Mouse (Mus musculus) bone marrow macrophage, adult 2 months (primary cell): ENCODE results near the gene Ifitm1.

ENCODE experiments used
- CTCF ChIP-seq: IDR thresholded peaks from 2 replicates; pipeline ENCODE4 v1.5.1; 2012; ENCODE audit warnings: low read depth, mild to moderate bottlenecking, low read length, moderate library complexity
- POLR2A ChIP-seq: IDR thresholded peaks from 2 replicates; pipeline ENCODE4 v1.6.1; 2012; ENCODE audit warnings: mild to moderate bottlenecking, low read depth, low read length, borderline replicate concordance

DNA sequence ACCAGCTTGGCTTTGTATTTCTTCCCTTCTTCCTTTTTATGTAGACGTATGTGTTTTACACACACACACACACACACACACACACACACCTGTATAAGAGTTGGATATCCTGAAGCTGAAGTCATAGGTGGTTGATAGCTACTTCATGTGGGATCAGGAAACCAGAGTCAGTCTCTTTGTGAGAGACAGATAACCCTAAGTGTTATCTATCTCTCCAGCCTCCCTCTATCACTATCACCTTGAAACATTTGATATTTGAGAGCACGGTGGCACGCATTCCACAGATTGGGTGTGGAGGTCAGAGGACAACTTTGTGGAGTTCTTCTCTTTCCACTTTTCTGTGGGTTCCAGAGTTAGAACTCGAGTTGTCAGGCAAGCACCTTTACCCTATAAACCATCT, 47.1 kb upstream of the Ifitm1 start:
- TF ChIP-seq CTCF (no peak), POLR2A (no peak)
